Mouse (Mus musculus): ENCODE measurements at regions not wholly inside any gene's neighbourhood (a gene's known extent, or its start where the extent isn't known, plus 50 kb on each side); places are given as distances from the start of the nearest gene placed in this dataset.
"Not testable (repeated sequence)": the region's sequence is repeated elsewhere in the genome, so short reads cannot be mapped to it uniquely, and the experiment has no call there.

GRCm38 (mm10) chr16:12824646-12825045 lies 284.8 kb upstream of the Ercc4 start:
- no peaks in the 10 kb centered on the region for H3K36me3 ChIP-seq (ENCODE audit: control insufficient read depth, insufficient read depth)
- 78% methylated on average over 6 of the region's 6 CpGs for WGBS
- no peak overlapping the region for H3K27ac ChIP-seq (ENCODE audit: low read length)
- no peak overlapping the region for H3K9ac ChIP-seq (replicated peaks; ENCODE audit: low read depth, low read length)
- no peaks in the 10 kb centered on the region for H3K27me3 ChIP-seq (replicated peaks; ENCODE audit: control insufficient read depth, insufficient read depth, low read length)
- no peaks in the 10 kb centered on the region for H3K4me1 ChIP-seq (replicated peaks; ENCODE audit: control insufficient read depth, insufficient read depth, low read length)
- H3K9me3 ChIP-seq (ENCODE audit: control insufficient read depth, low read length) = no peaks in the 10 kb centered on the region
- H3K4me2 ChIP-seq (ENCODE audit: low read length) = no peak overlapping the region
- no peak for ATAC-seq
- H3K4me3 ChIP-seq (replicated peaks; ENCODE audit: low read length) = no peak overlapping the region

- WGBS = 70% methylated on average over 8 of the region's 8 CpGs
- Histone ChIP-seq H3K4me2 (ENCODE audit: low read length) (no peak overlapping the region), H3K36me3 (ENCODE audit: control insufficient read depth, insufficient read depth) (no peaks in the 10 kb centered on the region), H3K27me3 (replicated peaks; ENCODE audit: control insufficient read depth, insufficient read depth, low read length) (no peaks in the 10 kb centered on the region), H3K27ac (ENCODE audit: low read length) (no peak overlapping the region), H3K4me1 (replicated peaks; ENCODE audit: control insufficient read depth, insufficient read depth, low read length) (no peaks in the 10 kb centered on the region), H3K9ac (replicated peaks; ENCODE audit: low read depth, low read length) (no peak overlapping the region), H3K9me3 (ENCODE audit: control insufficient read depth, low read length) (no peaks in the 10 kb centered on the region), H3K4me3 (replicated peaks; ENCODE audit: low read length) (no peak overlapping the region)
- no peak for ATAC-seq
Observed at GRCm38 (mm10) chr16:12826222-12826621, 283.3 kb upstream of the Ercc4 start.

DNA sequence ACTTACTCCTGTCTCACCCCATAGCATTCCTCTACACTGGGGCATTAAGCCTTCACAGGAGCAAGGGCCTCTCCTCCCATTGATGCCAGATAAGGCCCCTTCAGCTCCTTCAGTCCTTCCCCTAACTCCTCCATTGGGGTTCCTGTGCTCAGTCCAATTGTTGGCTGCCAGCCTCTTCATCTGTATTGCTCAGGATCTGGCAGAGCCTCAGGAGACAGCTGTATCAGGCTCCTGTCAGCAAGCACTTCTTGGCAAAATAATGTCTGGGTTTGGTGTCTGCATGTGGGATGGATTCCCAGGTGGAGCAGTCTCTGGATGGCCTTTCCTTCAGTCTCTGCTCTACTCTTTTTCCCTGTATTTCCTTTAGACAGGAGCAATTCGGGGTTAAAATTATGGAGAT lies 278.2 kb upstream of the Ercc4 start:
- H3K36me3 ChIP-seq (ENCODE audit: control insufficient read depth, insufficient read depth); ATAC-seq: not testable (repeated sequence)
- 60% methylated on average over 1 of the region's 1 CpGs for WGBS

DNA sequence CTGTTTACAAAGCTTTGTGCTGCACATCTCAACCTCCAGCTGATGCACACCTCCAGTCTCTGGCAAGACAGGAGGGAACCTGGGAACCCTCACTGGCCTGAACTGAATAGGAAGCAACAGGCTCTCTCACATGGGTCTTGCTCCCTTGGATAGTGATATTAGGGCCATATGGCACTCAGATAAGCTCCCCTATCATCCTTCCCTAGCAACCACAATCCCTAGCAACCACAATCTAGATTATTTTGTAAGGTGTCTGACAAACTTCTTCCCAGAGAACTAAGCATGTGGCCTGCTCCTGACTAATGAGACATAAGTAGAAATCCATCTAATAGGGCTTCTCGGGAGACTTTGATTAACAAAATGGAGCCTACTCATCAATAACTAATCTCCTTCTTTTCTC lies 253.1 kb upstream of the Ercc4 start:
- WGBS = 83% methylated on average over 1 of the region's 1 CpGs
- Histone ChIP-seq H3K27me3 (replicated peaks; ENCODE audit: control insufficient read depth, insufficient read depth, low read length) (no peaks in the 10 kb centered on the region), H3K27ac (ENCODE audit: low read length) (no peak overlapping the region), H3K36me3 (ENCODE audit: control insufficient read depth, insufficient read depth) (no peaks in the 10 kb centered on the region), H3K9me3 (ENCODE audit: control insufficient read depth, low read length) (no peaks in the 10 kb centered on the region), H3K9ac (replicated peaks; ENCODE audit: low read depth, low read length) (no peak overlapping the region), H3K4me2 (ENCODE audit: low read length) (no peak overlapping the region), H3K4me1 (replicated peaks; ENCODE audit: control insufficient read depth, insufficient read depth, low read length) (no peaks in the 10 kb centered on the region), H3K4me3 (replicated peaks; ENCODE audit: low read length) (no peak overlapping the region)
- no peak for ATAC-seq

More for the DNA sequence above, 278.2 kb upstream of the Ercc4 start:
- not testable (repeated sequence) for H3K4me1 ChIP-seq (replicated peaks; ENCODE audit: control insufficient read depth, insufficient read depth, low read length); H3K9ac ChIP-seq (replicated peaks; ENCODE audit: low read depth, low read length); H3K4me2 ChIP-seq (ENCODE audit: low read length); H3K4me3 ChIP-seq (replicated peaks; ENCODE audit: low read length); H3K27ac ChIP-seq (ENCODE audit: low read length); H3K9me3 ChIP-seq (ENCODE audit: control insufficient read depth, low read length); H3K27me3 ChIP-seq (replicated peaks; ENCODE audit: control insufficient read depth, insufficient read depth, low read length)

- Histone ChIP-seq H3K4me1 (replicated peaks; ENCODE audit: control insufficient read depth, insufficient read depth, low read length) (no peaks in the 10 kb centered on the region), H3K9me3 (ENCODE audit: control insufficient read depth, low read length) (no peaks in the 10 kb centered on the region; the same call in 1 of the 2 replicates), H3K27me3 (replicated peaks; ENCODE audit: control insufficient read depth, insufficient read depth, low read length) (no peaks in the 10 kb centered on the region), H3K4me3 (replicated peaks; ENCODE audit: low read length) (no peak overlapping the region), H3K4me2 (ENCODE audit: low read length) (no peak overlapping the region), H3K36me3 (ENCODE audit: control insufficient read depth, insufficient read depth) (no peaks in the 10 kb centered on the region), H3K9ac (replicated peaks; ENCODE audit: low read depth, low read length) (no peak overlapping the region), H3K27ac (ENCODE audit: low read length) (no peak overlapping the region)
- WGBS = 93% methylated on average over 5 of the region's 5 CpGs
- no peak for ATAC-seq
Observed at GRCm38 (mm10) chr16:12859714-12860355, 249.6 kb upstream of the Ercc4 start.

- Histone ChIP-seq H3K27me3 (replicated peaks; ENCODE audit: control insufficient read depth, insufficient read depth, low read length) (no peaks in the 10 kb centered on the region), H3K9ac (replicated peaks; ENCODE audit: low read depth, low read length) (no peak overlapping the region), H3K9me3 (ENCODE audit: control insufficient read depth, low read length) (no peaks in the 10 kb centered on the region; the same call in 1 of the 2 replicates), H3K4me3 (replicated peaks; ENCODE audit: low read length) (no peak overlapping the region), H3K36me3 (ENCODE audit: control insufficient read depth, insufficient read depth) (no peaks in the 10 kb centered on the region), H3K4me2 (ENCODE audit: low read length) (no peak overlapping the region), H3K27ac (ENCODE audit: low read length) (no peak overlapping the region), H3K4me1 (replicated peaks; ENCODE audit: control insufficient read depth, insufficient read depth, low read length) (no peaks in the 10 kb centered on the region)
- no peak for ATAC-seq
- 79% methylated on average over 5 of the region's 5 CpGs for WGBS
Observed at GRCm38 (mm10) chr16:12862561-12862960, 246.9 kb upstream of the Ercc4 start.

DNA sequence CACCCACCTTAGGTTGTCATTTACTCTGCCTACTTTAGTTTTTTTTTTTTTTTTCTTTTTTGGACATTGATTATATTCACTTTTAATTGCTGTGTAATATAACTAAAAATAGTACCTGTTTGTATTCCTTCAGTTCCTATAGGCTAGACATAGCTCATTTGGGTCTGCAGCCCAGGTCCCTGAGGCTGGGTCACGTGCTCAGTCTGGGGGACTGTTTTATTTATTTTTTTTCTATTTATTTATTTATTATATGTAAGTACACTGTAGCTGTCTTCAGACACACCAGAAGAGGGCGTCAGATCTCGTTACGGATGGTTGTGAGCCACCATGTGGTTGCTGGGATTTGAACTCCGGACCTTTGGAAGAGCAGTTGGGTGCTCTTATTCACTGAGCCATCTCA lies 231.2 kb upstream of the Ercc4 start:
- H3K4me3 ChIP-seq (replicated peaks; ENCODE audit: low read length); H3K9ac ChIP-seq (replicated peaks; ENCODE audit: low read depth, low read length); H3K36me3 ChIP-seq (ENCODE audit: control insufficient read depth, insufficient read depth); H3K4me1 ChIP-seq (replicated peaks; ENCODE audit: control insufficient read depth, insufficient read depth, low read length); H3K27me3 ChIP-seq (replicated peaks; ENCODE audit: control insufficient read depth, insufficient read depth, low read length); H3K4me2 ChIP-seq (ENCODE audit: low read length); H3K9me3 ChIP-seq (ENCODE audit: control insufficient read depth, low read length); ATAC-seq; H3K27ac ChIP-seq (ENCODE audit: low read length): not testable (repeated sequence)
- WGBS = 84% methylated on average over 5 of the region's 5 CpGs

- H3K27me3 ChIP-seq (replicated peaks; ENCODE audit: control insufficient read depth, insufficient read depth, low read length) = no peaks in the 10 kb centered on the region
Observed at GRCm38 (mm10) chr16:12880011-12880410, 229.5 kb upstream of the Ercc4 start.

GRCm38 (mm10) chr16:12880481-12880880 lies 229.0 kb upstream of the Ercc4 start:
- ATAC-seq = no peak
- no peaks in the 10 kb centered on the region for H3K36me3 ChIP-seq (ENCODE audit: control insufficient read depth, insufficient read depth)

More at GRCm38 (mm10) chr16:12880011-12880410, 229.5 kb upstream of the Ercc4 start:
- no peaks in the 10 kb centered on the region for H3K36me3 ChIP-seq (ENCODE audit: control insufficient read depth, insufficient read depth)
- H3K4me3 ChIP-seq (replicated peaks; ENCODE audit: low read length) = no peak overlapping the region
- H3K9me3 ChIP-seq (ENCODE audit: control insufficient read depth, low read length) = no peaks in the 10 kb centered on the region
- H3K4me1 ChIP-seq (replicated peaks; ENCODE audit: control insufficient read depth, insufficient read depth, low read length) = peaks cover 6% of the 10 kb centered on the region
- H3K27ac ChIP-seq (ENCODE audit: low read length) = no peak overlapping the region
- no peak overlapping the region for H3K4me2 ChIP-seq (ENCODE audit: low read length)
- H3K9ac ChIP-seq (replicated peaks; ENCODE audit: low read depth, low read length) = no peak overlapping the region
- WGBS = 81% methylated on average over 8 of the region's 8 CpGs
- ATAC-seq = no peak

GRCm38 (mm10) chr16:12882690-12883089 lies 226.8 kb upstream of the Ercc4 start:
- no peaks in the 10 kb centered on the region for H3K27me3 ChIP-seq (replicated peaks; ENCODE audit: control insufficient read depth, insufficient read depth, low read length)
- no peak overlapping the region for H3K9ac ChIP-seq (replicated peaks; ENCODE audit: low read depth, low read length)
- ATAC-seq = no peak
- H3K4me2 ChIP-seq (ENCODE audit: low read length) = no peak overlapping the region
- H3K27ac ChIP-seq (ENCODE audit: low read length) = no peak overlapping the region
- peaks cover 14% of the 10 kb centered on the region for H3K4me1 ChIP-seq (replicated peaks; ENCODE audit: control insufficient read depth, insufficient read depth, low read length)
- no peak overlapping the region for H3K4me3 ChIP-seq (replicated peaks; ENCODE audit: low read length)
- no peaks in the 10 kb centered on the region for H3K9me3 ChIP-seq (ENCODE audit: control insufficient read depth, low read length)
- no peaks in the 10 kb centered on the region for H3K36me3 ChIP-seq (ENCODE audit: control insufficient read depth, insufficient read depth)
- 64% methylated on average over 1 of the region's 1 CpGs for WGBS

More at GRCm38 (mm10) chr16:12880481-12880880, 229.0 kb upstream of the Ercc4 start:
- H3K27me3 ChIP-seq (replicated peaks; ENCODE audit: control insufficient read depth, insufficient read depth, low read length) = no peaks in the 10 kb centered on the region
- H3K9ac ChIP-seq (replicated peaks; ENCODE audit: low read depth, low read length) = no peak overlapping the region
- no peak overlapping the region for H3K4me2 ChIP-seq (ENCODE audit: low read length)
- H3K4me3 ChIP-seq (replicated peaks; ENCODE audit: low read length) = no peak overlapping the region
- peaks cover 6% of the 10 kb centered on the region for H3K4me1 ChIP-seq (replicated peaks; ENCODE audit: control insufficient read depth, insufficient read depth, low read length)
- no peak overlapping the region for H3K27ac ChIP-seq (ENCODE audit: low read length)
- WGBS = 91% methylated on average over 7 of the region's 7 CpGs
- no peaks in the 10 kb centered on the region for H3K9me3 ChIP-seq (ENCODE audit: control insufficient read depth, low read length)
